Mouse (Mus musculus) myocyte (in vitro differentiated cells): ENCODE data around the gene Gm20696. TPM values are rescaled to one million over a fixed set of nuclear protein-coding genes. Genes with fewer than 3 reads are reported as not detected.

Source experiments
- H3K27me3 ChIP-seq: one replicate; pipeline ENCODE4 v1.6.1; 2011; ENCODE audit not compliant: control insufficient read depth, insufficient read depth, insufficient read length
- H3K36me3 ChIP-seq: one replicate; pipeline ENCODE4 v1.6.1; 2011; ENCODE audit not compliant: control insufficient read depth, insufficient read depth
- H3K4me2 ChIP-seq: one replicate; pipeline ENCODE4 v1.6.1; 2011; ENCODE audit warnings: low read depth, control low read depth
- H3K4me3 ChIP-seq: one replicate; pipeline ENCODE4 v1.5.1; 2011; ENCODE audit warnings: mild to moderate bottlenecking, control low read depth, moderate library complexity
- H3K79me2 ChIP-seq: one replicate; pipeline ENCODE4 v1.6.1; 2011; ENCODE audit not compliant: control insufficient read depth, insufficient read depth
- H3ac ChIP-seq: one replicate; pipeline ENCODE4 v1.6.1; 2011; ENCODE audit not compliant: control insufficient read depth, insufficient read length
- CEBPB ChIP-seq: IDR thresholded peaks from 2 replicates; pipeline ENCODE4 v1.6.1; 2011; ENCODE audit warnings: mild to moderate bottlenecking, moderate library complexity; ENCODE audit not compliant: poor library complexity, insufficient read depth, severe bottlenecking
- E2F4 ChIP-seq: IDR thresholded peaks from one replicate; pipeline ENCODE4 v1.6.1; 2011; ENCODE audit warnings: mild to moderate bottlenecking, control low read depth, moderate library complexity; ENCODE audit not compliant: insufficient read depth
- MAX ChIP-seq: IDR thresholded peaks from one replicate; pipeline ENCODE4 v1.6.1; 2011; ENCODE audit warnings: low read depth, mild to moderate bottlenecking, control low read depth
- MYOD1 ChIP-seq, 3 experiments: IDR thresholded peaks; one replicate each; pipeline ENCODE4 v1.6.1; 2011; ENCODE audit warnings: control low read depth in 2 of 3, low read depth in 2 of 3, mild to moderate bottlenecking in 2 of 3, moderate library complexity in 1 of 3; ENCODE audit not compliant: insufficient read length in 2 of 3, control insufficient read depth in 1 of 3
- MYOG ChIP-seq, 3 experiments: IDR thresholded peaks; one replicate each; pipeline ENCODE4 v1.6.1; 2011; ENCODE audit warnings: control low read depth in 2 of 3, low read depth in 2 of 3, mild to moderate bottlenecking in 2 of 3; ENCODE audit not compliant: insufficient read length in 2 of 3, control insufficient read depth in 1 of 3, insufficient read depth in 1 of 3
- POLR2A ChIP-seq: IDR thresholded peaks from one replicate; pipeline ENCODE4 v1.6.1; 2011; ENCODE audit warnings: low read depth, mild to moderate bottlenecking, control low read depth, moderate library complexity; ENCODE audit not compliant: insufficient read length
- POLR2AphosphoS2 ChIP-seq: IDR thresholded peaks from one replicate; pipeline ENCODE4 v1.6.1; 2011; ENCODE audit warnings: low read depth, control low read depth; ENCODE audit not compliant: insufficient read length
- REST ChIP-seq: IDR thresholded peaks from one replicate; pipeline ENCODE4 v1.6.1; 2011; ENCODE audit warnings: mild to moderate bottlenecking, control low read depth, moderate library complexity; ENCODE audit not compliant: insufficient read depth, insufficient read length
- SRF ChIP-seq: IDR thresholded peaks from one replicate; pipeline ENCODE4 v1.6.1; 2011; ENCODE audit warnings: low read depth; ENCODE audit not compliant: control insufficient read depth, insufficient read length
- TCF12 ChIP-seq: IDR thresholded peaks from one replicate; pipeline ENCODE4 v1.6.1; 2011; ENCODE audit warnings: mild to moderate bottlenecking, control low read depth; ENCODE audit not compliant: poor library complexity, insufficient read depth, severe bottlenecking
- TCF3 ChIP-seq: IDR thresholded peaks from one replicate; pipeline ENCODE4 v1.6.1; 2011; ENCODE audit warnings: low read depth, control low read depth; ENCODE audit not compliant: insufficient read length
- USF1 ChIP-seq: IDR thresholded peaks from one replicate; pipeline ENCODE4 v1.6.1; 2011; ENCODE audit warnings: low read depth, mild to moderate bottlenecking, control low read depth, moderate library complexity
- polyA plus RNA-seq: library from polyadenylated mRNA; unstranded; fragments of >200 nt; fragmentation: generic; extraction: Trizol; gene quantifications from one replicate; pipeline ENCODE4 v1.2.1, GENCODE M21; 2012; ENCODE audit warnings: missing spikeins

The Gm20696 gene
- polyA plus RNA-seq, 1 experiment = 0.13 TPM

- no peak overlapping the region for H3K4me3 ChIP-seq
- no peaks in the 10 kb centered on the region for H3K79me2 ChIP-seq
- H3K36me3 ChIP-seq = no peaks in the 10 kb centered on the region
- TF ChIP-seq MAX (no peak), MYOD1 (IDR thresholded peaks at IDR 0.05; ENCODE audit: control insufficient read depth in 1 of 3, insufficient read length in 2 of 3, low read depth in 2 of 3) (no peak), USF1 (no peak), TCF3 (no peak), POLR2AphosphoS2 (no peak), MYOG (IDR thresholded peaks at IDR 0.05; ENCODE audit: control insufficient read depth in 1 of 3, insufficient read depth in 1 of 3, insufficient read length in 2 of 3, low read depth in 2 of 3) (no peak), CEBPB (no peak), SRF (no peak), TCF12 (no peak), POLR2A (no peak), REST (no peak), E2F4 (no peak)
- no peaks in the 10 kb centered on the region for H3K27me3 ChIP-seq
- peak overlapping the region; percentile 42 for H3K4me2 ChIP-seq
- no peak overlapping the region for H3ac ChIP-seq
These were observed 226.7 kb downstream of the Gm20696 start for GRCm38 (mm10) chr6:99439878-99440361.

GRCm38 (mm10) chr6:99439214-99439877, 227.3 kb downstream of the Gm20696 start:
- TF ChIP-seq MYOG (IDR thresholded peaks at IDR 0.05; ENCODE audit: control insufficient read depth in 1 of 3, insufficient read depth in 1 of 3, insufficient read length in 2 of 3, low read depth in 2 of 3) (no peak), SRF (no peak), E2F4 (no peak), MAX (no peak), TCF3 (no peak), USF1 (no peak)
- Histone ChIP-seq H3K4me3 (no peak overlapping the region), H3K27me3 (no peaks in the 10 kb centered on the region), H3K36me3 (no peaks in the 10 kb centered on the region), H3K4me2 (peak overlapping the region; percentile 42), H3K79me2 (no peaks in the 10 kb centered on the region), H3ac (no peak overlapping the region)

DNA sequence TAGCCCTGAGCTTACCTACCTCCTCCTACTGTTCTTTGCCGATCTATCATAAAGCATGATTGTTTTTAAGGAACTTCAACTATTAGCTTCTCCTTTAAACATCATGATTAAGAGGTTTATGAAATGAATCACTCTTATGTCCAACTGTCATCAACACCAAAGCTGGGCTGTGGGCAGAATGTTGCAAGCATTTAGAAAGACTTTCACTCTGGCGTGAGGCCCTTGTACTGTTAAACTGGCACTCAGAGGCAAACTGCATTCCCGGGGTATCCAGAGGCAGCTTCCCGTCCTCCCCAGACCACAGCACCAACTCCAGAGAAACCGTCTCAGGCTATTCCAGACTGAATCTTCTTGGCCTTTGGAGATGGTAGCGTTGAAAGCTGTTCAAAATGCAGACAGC, 230.2 kb downstream of the Gm20696 start:
- Histone ChIP-seq H3K4me3 (no peak overlapping the region), H3K27me3 (no peaks in the 10 kb centered on the region), H3K79me2 (no peaks in the 10 kb centered on the region), H3K36me3 (no peaks in the 10 kb centered on the region), H3K4me2 (no peak overlapping the region), H3ac (no peak overlapping the region)
- no peak for TF ChIP-seq REST
- TF ChIP-seq CEBPB = peak; percentile 64

DNA sequence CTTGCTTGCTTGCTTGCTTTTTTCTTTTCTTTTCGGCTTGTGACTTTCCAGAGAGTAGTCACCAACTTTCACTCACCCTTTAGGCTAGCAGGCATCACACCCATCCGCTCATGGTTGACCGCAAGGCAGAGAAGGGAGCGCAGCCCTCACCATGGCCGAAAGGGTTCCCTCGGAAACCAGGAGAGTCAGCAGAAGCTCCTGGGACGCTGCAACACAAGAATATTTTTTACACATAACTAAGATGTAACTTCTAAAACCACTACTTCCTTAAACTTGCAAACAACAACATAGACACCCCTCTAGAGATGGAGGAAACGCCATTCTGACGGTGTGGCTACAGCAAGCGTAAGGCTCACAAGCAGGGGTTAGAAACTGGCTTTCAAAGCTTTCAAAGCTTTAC, 231.5 kb downstream of the Gm20696 start:
- H3K36me3 ChIP-seq = no peaks in the 10 kb centered on the region
- no peak overlapping the region for H3K4me2 ChIP-seq
- no peak overlapping the region for H3ac ChIP-seq
- H3K27me3 ChIP-seq = no peaks in the 10 kb centered on the region
- no peak overlapping the region for H3K4me3 ChIP-seq
- TF ChIP-seq TCF3 = no peak
- TF ChIP-seq MYOD1 (IDR thresholded peaks at IDR 0.05; ENCODE audit: control insufficient read depth in 1 of 3, insufficient read length in 2 of 3, low read depth in 2 of 3) = no peak
- no peak for TF ChIP-seq MAX
- TF ChIP-seq POLR2A = no peak
- no peak for TF ChIP-seq CEBPB
- no peak for TF ChIP-seq E2F4
- no peak for TF ChIP-seq SRF
- TF ChIP-seq TCF12 = no peak
- no peak for TF ChIP-seq POLR2AphosphoS2
- no peak for TF ChIP-seq USF1
- no peak for TF ChIP-seq REST
- no peak for TF ChIP-seq MYOG (IDR thresholded peaks at IDR 0.05; ENCODE audit: control insufficient read depth in 1 of 3, insufficient read depth in 1 of 3, insufficient read length in 2 of 3, low read depth in 2 of 3)
- no peaks in the 10 kb centered on the region for H3K79me2 ChIP-seq

DNA sequence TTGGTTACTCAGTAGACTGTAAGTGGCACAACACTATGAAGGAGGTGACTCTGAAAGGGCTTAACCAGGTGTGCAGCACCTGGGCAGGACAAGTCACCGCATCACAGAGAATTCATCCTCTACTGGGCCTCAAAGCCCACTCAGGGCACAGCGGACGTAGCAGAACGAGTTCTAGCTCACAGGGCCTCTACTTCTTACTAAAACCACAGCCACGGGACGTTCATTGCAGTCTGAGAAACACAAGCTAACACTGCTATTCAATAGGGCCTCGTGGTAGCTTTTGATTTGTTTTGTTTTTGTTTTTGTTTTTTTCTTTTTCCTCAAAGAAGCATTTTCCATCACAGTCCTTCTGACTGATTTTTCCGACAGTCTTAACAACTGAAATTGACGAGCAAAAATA, 233.6 kb downstream of the Gm20696 start:
- Histone ChIP-seq H3ac (no peak overlapping the region), H3K79me2 (no peaks in the 10 kb centered on the region), H3K27me3 (no peaks in the 10 kb centered on the region), H3K36me3 (no peaks in the 10 kb centered on the region), H3K4me2 (no peak overlapping the region), H3K4me3 (no peak overlapping the region)
- no peak for TF ChIP-seq CEBPB
- TF ChIP-seq TCF3 = no peak
- TF ChIP-seq POLR2A = no peak
- TF ChIP-seq REST = no peak
- no peak for TF ChIP-seq POLR2AphosphoS2
- TF ChIP-seq SRF = no peak
- TF ChIP-seq MYOD1 (IDR thresholded peaks at IDR 0.05; ENCODE audit: control insufficient read depth in 1 of 3, insufficient read length in 2 of 3, low read depth in 2 of 3) = no peak
- TF ChIP-seq E2F4 = no peak
- TF ChIP-seq MYOG (IDR thresholded peaks at IDR 0.05; ENCODE audit: control insufficient read depth in 1 of 3, insufficient read depth in 1 of 3, insufficient read length in 2 of 3, low read depth in 2 of 3) = no peak
- TF ChIP-seq USF1 = no peak
- no peak for TF ChIP-seq TCF12
